Mouse (Mus musculus) left cerebral cortex, postnatal 10 days (tissue): ENCODE measurements around the gene 2010111I01Rik. TPM values are rescaled to one million over a fixed set of nuclear protein-coding genes. Genes with fewer than 3 reads are reported as not detected.
"Not testable (repeated sequence)": the region's sequence is repeated elsewhere in the genome, so short reads cannot be mapped to it uniquely, and the experiment has no call there.

Experiments
- DNase-seq, 2 experiments: peaks; one replicate each; pipeline ENCODE4 v3.0.0; 2021 to 2022; ENCODE audit warnings: low spot score in 2 of 2, mixed read lengths in 1 of 2; ENCODE audit errors: extremely low spot score in 1 of 2
- intact Hi-C: fragments of 180-260 bp; cut with DNase I; formaldehyde crosslinking; loops from one replicate; pipeline ENCODE4 v1.15.1; 2025
- total RNA-seq, 2 experiments: library from RNA; stranded (reverse); gene quantifications; 2 replicates each; pipeline ENCODE4 v1.2.3; 2021

The 2010111I01Rik gene
- total RNA-seq, 2 experiments from 2014 or later, result 62.1 to 69.1 TPM

GRCm38 (mm10) chr13:63046206-63047020, 81.7 kb downstream of the 2010111I01Rik start:
- intact Hi-C loops, result loop anchor here (2.0 to 5.0 kb wide), 2 partner anchors 211 to 286 kb away; no protein-coding TSS in a partner anchor
- DNase-seq, result peak; percentile 58 to 75

- DNase-seq, result no peak
- intact Hi-C loops, result no loop called here
Measured at GRCm38 (mm10) chr13:63063706-63064105, 99.0 kb downstream of the 2010111I01Rik start.

GRCm38 (mm10) chr13:63066607-63067006, 101.9 kb downstream of the 2010111I01Rik start:
- intact Hi-C loops, result no loop called here
- DNase-seq, result no peak

- intact Hi-C loops, result no loop called here
- no peak for DNase-seq
Measured at GRCm38 (mm10) chr13:63068371-63069136, 103.9 kb downstream of the 2010111I01Rik start.

GRCm38 (mm10) chr13:63071874-63072273, 107.2 kb downstream of the 2010111I01Rik start:
- no peak for DNase-seq
- intact Hi-C loops, result no loop called here

- intact Hi-C loops, result no loop called here
- peak in 1 of 2 experiments; percentile 45 for DNase-seq
Measured at GRCm38 (mm10) chr13:63072376-63072775, 107.7 kb downstream of the 2010111I01Rik start.

GRCm38 (mm10) chr13:63073911-63074675, 109.4 kb downstream of the 2010111I01Rik start:
- peak in 1 of 2 experiments; percentile 27 for DNase-seq

GRCm38 (mm10) chr13:63074676-63074991, 109.9 kb downstream of the 2010111I01Rik start:
- DNase-seq, result no peak
- intact Hi-C loops, result no loop called here

More at GRCm38 (mm10) chr13:63073911-63074675, 109.4 kb downstream of the 2010111I01Rik start:
- intact Hi-C loops, result no loop called here

GRCm38 (mm10) chr13:63075331-63075855, 110.7 kb downstream of the 2010111I01Rik start:
- intact Hi-C loops, result no loop called here
- no peak for DNase-seq

- DNase-seq, result no peak
- intact Hi-C loops, result no loop called here
Measured at GRCm38 (mm10) chr13:63080191-63080590, 115.5 kb downstream of the 2010111I01Rik start.

GRCm38 (mm10) chr13:63080823-63081222, 116.1 kb downstream of the 2010111I01Rik start:
- intact Hi-C loops, result no loop called here
- no peak for DNase-seq

- no peak for DNase-seq
- intact Hi-C loops, result no loop called here
Measured at GRCm38 (mm10) chr13:63082555-63083136, 118.0 kb downstream of the 2010111I01Rik start.

GRCm38 (mm10) chr13:63083139-63083538, 118.4 kb downstream of the 2010111I01Rik start:
- intact Hi-C loops, DNase-seq: not testable (repeated sequence)

- intact Hi-C loops, result no loop called here
- no peak for DNase-seq
Measured at GRCm38 (mm10) chr13:63083663-63084062, 119.0 kb downstream of the 2010111I01Rik start.

GRCm38 (mm10) chr13:63087865-63088683, 123.4 kb downstream of the 2010111I01Rik start:
- DNase-seq, result no peak
- intact Hi-C loops, result no loop called here

GRCm38 (mm10) chr13:63089513-63089912, 124.8 kb downstream of the 2010111I01Rik start:
- intact Hi-C loops, result no loop called here

GRCm38 (mm10) chr13:63091246-63091645, 126.6 kb downstream of the 2010111I01Rik start:
- intact Hi-C loops, result no loop called here
- DNase-seq, result no peak

More at GRCm38 (mm10) chr13:63089513-63089912, 124.8 kb downstream of the 2010111I01Rik start:
- DNase-seq, result no peak

GRCm38 (mm10) chr13:63092299-63092698, 127.6 kb downstream of the 2010111I01Rik start:
- no peak for DNase-seq
- intact Hi-C loops, result no loop called here
